In the genomic region with DNA sequence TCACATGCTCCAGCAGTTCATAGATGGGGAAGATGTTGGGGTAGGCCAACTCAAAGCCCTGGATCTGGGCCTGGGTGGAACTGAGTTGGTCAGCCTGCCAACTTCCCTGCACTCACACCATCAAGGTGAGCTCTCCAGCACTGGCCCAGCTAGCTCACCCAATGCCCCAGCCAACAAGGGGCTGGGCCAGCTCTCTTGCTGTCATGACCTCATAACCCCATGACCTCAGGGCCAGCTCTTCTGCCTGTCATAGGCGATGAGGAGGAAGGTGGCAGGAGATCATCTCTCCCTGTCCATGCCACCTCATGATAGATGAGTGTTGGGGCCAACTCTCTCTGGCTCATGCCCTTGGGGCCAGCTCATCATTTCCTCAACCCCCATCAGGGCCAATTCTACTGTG, we compare ENCODE assay signal across 20 mouse cellular contexts.
A peak's percentile ranks its signal among the peaks of the same experiment; 100 is the strongest.
DNase-seq lines count a peak whose midpoint lies in the region; ATAC-seq lines count a peak whose summit lies in the region.
"Had no signal": no experiment of that assay in that cellular context is flagged by ENCODE, and none has a peak within 500 bp of the region (broad histone marks: within the 10 kb centered on the region; RNA-seq: fewer than 3 reads in every experiment).

No protein-coding gene starts in this region.

- no peaks in the 10 kb centered on the region for H3K36me3 ChIP-seq in hindbrain, embryonic 11.5 days (ENCODE audit: control insufficient read depth, insufficient read depth, low read length)
- H3K36me3 ChIP-seq in hindbrain, embryonic 10.5 days, result no peaks in the 10 kb centered on the region
- peaks cover 45% of the 10 kb centered on the region for H3K36me3 ChIP-seq in megakaryocyte, embryonic 14.5 days (replicated peaks; ENCODE audit: low read length)
- H3K36me3 ChIP-seq in midbrain, embryonic 14.5 days (ENCODE audit: control insufficient read depth, insufficient read depth, low read length), result no peaks in the 10 kb centered on the region
- H3K36me3 ChIP-seq: forebrain, embryonic 10.5 days; heart, embryonic 15.5 days; hindbrain, embryonic 15.5 days had no signal

- no peak overlapping the region for H3K27ac ChIP-seq in hindbrain, embryonic 11.5 days (ENCODE audit: low read depth, low read length)
- H3K27ac ChIP-seq in hindbrain, embryonic 10.5 days, result no peak overlapping the region
- no peak overlapping the region for H3K27ac ChIP-seq in midbrain, embryonic 14.5 days (replicated peaks; ENCODE audit: low read depth, low read length)
- H3K27ac ChIP-seq: forebrain, embryonic 10.5 days; heart, adult 2 months; heart, embryonic 15.5 days; hindbrain, embryonic 15.5 days had no signal

- WGBS in hindbrain, embryonic 11.5 days, result 92% methylated on average over 1 of the region's 1 CpGs
- WGBS in hindbrain, embryonic 10.5 days, result 73% methylated on average over 1 of the region's 1 CpGs
- 94% methylated on average over 1 of the region's 1 CpGs for WGBS in midbrain, embryonic 14.5 days

- DNase-seq in hindbrain, embryonic 11.5 days (ENCODE audit: low spot score), result no peak
- DNase-seq in hindbrain, embryonic 10.5 days (ENCODE audit: low spot score), result no peak
- no peak for DNase-seq in midbrain, embryonic 14.5 days
- DNase-seq: adrenal gland, postnatal 10 days; cerebellum, adult 11 months; cerebellum, adult 8-10 months; cerebellum, postnatal 14 days; embryo, embryonic 11 days; gastrocnemius, postnatal 14 days; heart, adult 2 months; heart, postnatal 14 days had no signal

- no peak overlapping the region for H3K4me2 ChIP-seq in hindbrain, embryonic 11.5 days (replicated peaks; ENCODE audit: low read depth, low read length)
- H3K4me2 ChIP-seq in midbrain, embryonic 14.5 days (ENCODE audit: low read length), result no peak overlapping the region
- H3K4me2 ChIP-seq: heart, embryonic 11.5 days; heart, embryonic 15.5 days; hindbrain, embryonic 15.5 days had no signal

- peak; percentile 25; the same call in 1 of the 2 replicates for ATAC-seq in hindbrain, embryonic 11.5 days (ENCODE audit: low FRiP score)
- no peak for ATAC-seq in megakaryocyte, adult 5-6 weeks (ENCODE audit: poor library complexity, severe bottlenecking)
- ATAC-seq in neutrophil, adult 5-6 weeks (ENCODE audit: extremely low read depth, insufficient number of reproducible peaks, low FRiP score, poor library complexity, severe bottlenecking), result 0 out of 2 replicates have a peak, but pooled peaks have one; percentile 9
- no peak for ATAC-seq in midbrain, embryonic 14.5 days (ENCODE audit: low FRiP score, low TSS enrichment)
- ATAC-seq: forebrain, embryonic 14.5 days had no signal

- H3K4me3 ChIP-seq in hindbrain, embryonic 11.5 days (ENCODE audit: low read depth, low read length), result no peak overlapping the region
- H3K4me3 ChIP-seq in hindbrain, embryonic 10.5 days, result no peak overlapping the region
- peak overlapping the region; percentile 12 for H3K4me3 ChIP-seq in megakaryocyte, embryonic 14.5 days (replicated peaks)
- H3K4me3 ChIP-seq in midbrain, embryonic 14.5 days (replicated peaks; ENCODE audit: low read depth, low read length), result no peak overlapping the region
- H3K4me3 ChIP-seq: erythroblast, embryonic 14.5 days; forebrain, embryonic 10.5 days; heart, adult 2 months; heart, embryonic 15.5 days; hindbrain, embryonic 15.5 days had no signal

- no peaks in the 10 kb centered on the region for H3K9me3 ChIP-seq in hindbrain, embryonic 11.5 days (ENCODE audit: control insufficient read depth, low read length)
- H3K9me3 ChIP-seq in hindbrain, embryonic 10.5 days, result no peaks in the 10 kb centered on the region
- no peaks in the 10 kb centered on the region for H3K9me3 ChIP-seq in megakaryocyte, embryonic 14.5 days
- H3K9me3 ChIP-seq in midbrain, embryonic 14.5 days (ENCODE audit: control insufficient read depth, low read length), result no peaks in the 10 kb centered on the region
- H3K9me3 ChIP-seq: forebrain, embryonic 10.5 days; heart, embryonic 15.5 days; hindbrain, embryonic 15.5 days had no signal

- no peak overlapping the region for H3K9ac ChIP-seq in hindbrain, embryonic 11.5 days (ENCODE audit: low read depth, low read length)
- no peak overlapping the region for H3K9ac ChIP-seq in midbrain, embryonic 14.5 days (replicated peaks; ENCODE audit: low read length)
- H3K9ac ChIP-seq: heart, embryonic 15.5 days; hindbrain, embryonic 15.5 days had no signal

- H3K27me3 ChIP-seq in hindbrain, embryonic 11.5 days (ENCODE audit: control insufficient read depth, insufficient read depth, low read length), result no peaks in the 10 kb centered on the region
- no peaks in the 10 kb centered on the region for H3K27me3 ChIP-seq in hindbrain, embryonic 10.5 days (ENCODE audit: insufficient read depth, poor library complexity, severe bottlenecking)
- H3K27me3 ChIP-seq in megakaryocyte, embryonic 14.5 days (replicated peaks), result no peaks in the 10 kb centered on the region
- H3K27me3 ChIP-seq in midbrain, embryonic 14.5 days (ENCODE audit: control insufficient read depth, insufficient read depth, low read length), result no peaks in the 10 kb centered on the region
- H3K27me3 ChIP-seq: heart, embryonic 15.5 days; hindbrain, embryonic 15.5 days had no signal

- no peaks in the 10 kb centered on the region for H3K4me1 ChIP-seq in hindbrain, embryonic 11.5 days (replicated peaks; ENCODE audit: control insufficient read depth, insufficient read depth, low read length)
- no peaks in the 10 kb centered on the region for H3K4me1 ChIP-seq in hindbrain, embryonic 10.5 days (replicated peaks)
- peaks cover 49% of the 10 kb centered on the region for H3K4me1 ChIP-seq in megakaryocyte, embryonic 14.5 days
- H3K4me1 ChIP-seq in midbrain, embryonic 14.5 days (ENCODE audit: control insufficient read depth, insufficient read depth, low read length), result no peaks in the 10 kb centered on the region
- H3K4me1 ChIP-seq: forebrain, embryonic 10.5 days; heart, embryonic 15.5 days; hindbrain, embryonic 15.5 days had no signal

Comparison
In these comparisons a context has a peak if more than half of its experiments do, and no peak if none do; other contexts are left out.
1. ATAC-seq: peak in hindbrain, embryonic 11.5 days (single experiment) and neutrophil, adult 5-6 weeks (single experiment); none in megakaryocyte, adult 5-6 weeks (single experiment) and midbrain, embryonic 14.5 days (single experiment).